Comparison of ENCODE assay signal across 20 mouse cellular contexts in the genomic region with DNA sequence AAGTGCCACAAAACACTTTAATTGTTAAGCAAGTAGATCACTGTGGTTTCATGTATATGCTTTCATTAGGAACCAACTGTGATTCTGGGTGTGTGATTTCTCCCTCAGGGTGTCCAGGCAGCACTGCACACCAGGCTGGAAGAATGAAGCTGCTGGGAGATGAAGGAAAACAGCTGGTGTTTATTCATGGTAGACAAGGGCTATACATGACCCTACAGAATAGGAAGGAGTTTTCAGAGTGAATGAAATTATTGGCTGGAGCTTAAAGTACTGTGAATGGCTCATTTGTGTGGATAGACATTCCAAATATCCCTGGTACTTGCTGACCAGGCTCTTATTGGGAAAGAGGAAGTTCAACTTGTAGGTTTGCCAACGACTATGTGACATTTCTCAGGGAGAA.
"Had no signal": no experiment of that assay in that cellular context is flagged by ENCODE, and none has a peak within 500 bp of the region (broad histone marks: within the 10 kb centered on the region; RNA-seq: fewer than 3 reads in every experiment).

No protein-coding gene starts in this region.

- H3K9ac ChIP-seq: intestine, embryonic 15.5 days; limb, embryonic 13.5 days; liver, embryonic 12.5 days; liver, embryonic 15.5 days; midbrain, embryonic 12.5 days; midbrain, embryonic 15.5 days; neural tube, embryonic 13.5 days had no signal

- H3K27me3 ChIP-seq: intestine, embryonic 15.5 days; limb, embryonic 13.5 days; liver, embryonic 12.5 days; liver, embryonic 15.5 days; midbrain, embryonic 12.5 days; midbrain, embryonic 15.5 days; neural tube, embryonic 13.5 days had no signal

- ATAC-seq: intestine, embryonic 15.5 days; liver, embryonic 12.5 days; midbrain, embryonic 15.5 days had no signal

- DNase-seq: kidney, adult 18-20 months; kidney, postnatal 10 days; kidney, postnatal 36 days; liver; lung, adult 18-20 months; retina, postnatal 1 day; right cerebral cortex, postnatal 25 days; spleen, adult 18-20 months; thymus, adult 2 months; thymus, postnatal 14 days; thymus, postnatal 4 days had no signal

- H3K27ac ChIP-seq: intestine, embryonic 15.5 days; limb, embryonic 10.5 days; limb, embryonic 13.5 days; liver, embryonic 12.5 days; liver, embryonic 15.5 days; macrophage; midbrain, embryonic 12.5 days; midbrain, embryonic 15.5 days; neural tube, embryonic 13.5 days had no signal

- H3K36me3 ChIP-seq: intestine, embryonic 15.5 days; limb, embryonic 10.5 days; limb, embryonic 13.5 days; liver, embryonic 12.5 days; liver, embryonic 15.5 days; midbrain, embryonic 12.5 days; midbrain, embryonic 15.5 days; neural tube, embryonic 13.5 days had no signal

- H3K4me2 ChIP-seq: intestine, embryonic 15.5 days; limb, embryonic 13.5 days; liver, embryonic 12.5 days; liver, embryonic 15.5 days; midbrain, embryonic 12.5 days; midbrain, embryonic 15.5 days; neural tube, embryonic 13.5 days had no signal

- H3K9me3 ChIP-seq: intestine, embryonic 15.5 days; limb, embryonic 10.5 days; limb, embryonic 13.5 days; liver, embryonic 12.5 days; liver, embryonic 15.5 days; midbrain, embryonic 12.5 days; midbrain, embryonic 15.5 days; neural tube, embryonic 13.5 days had no signal

- H3K4me3 ChIP-seq: intestine, embryonic 15.5 days; limb, embryonic 10.5 days; limb, embryonic 13.5 days; liver, embryonic 12.5 days; liver, embryonic 15.5 days; midbrain, embryonic 12.5 days; midbrain, embryonic 15.5 days; neural tube, embryonic 13.5 days had no signal

- H3K4me1 ChIP-seq: intestine, embryonic 15.5 days; liver, embryonic 12.5 days; liver, embryonic 15.5 days; midbrain, embryonic 12.5 days; midbrain, embryonic 15.5 days; neural tube, embryonic 13.5 days had no signal
